Mouse (Mus musculus): ENCODE measurements around the gene Ccdc113.

GRCm38 (mm10) chr8:95496420-95496819, 37.5 kb upstream of the Ccdc113 start:
- TF ChIP-seq EP300 (IDR thresholded peaks at IDR 0.05; ENCODE audit: low read depth) (no peak), CTCF (IDR thresholded peaks at IDR 0.05; ENCODE audit: low read depth) (no peak)
